Mouse (Mus musculus) heart, postnatal 0 days (tissue): ENCODE measurements around the gene Prrxl1. TPM values are rescaled to one million over a fixed set of nuclear protein-coding genes. Genes with fewer than 3 reads are reported as not detected.

Experiments
- ATAC-seq: fragments of 200-750 bp; cut with Nextera tagmentation; 2 replicates; pipeline ENCODE4 v1.8.0; 2017; ENCODE audit warnings: low read depth, moderate number of reproducible peaks, moderate library complexity; ENCODE audit not compliant: insufficient read depth
- DNase-seq: peaks from one replicate; pipeline ENCODE4 v3.0.0-alpha.2; 2016; ENCODE audit warnings: low spot score
- H3K27ac ChIP-seq: fragments of 300-500 bp; sonication (generic); 2 replicates; pipeline ENCODE4 v1.5.1; 2014; ENCODE audit warnings: low read depth, mild to moderate bottlenecking
- H3K27me3 ChIP-seq: fragments of 300-500 bp; sonication (generic); 2 replicates; pipeline ENCODE4 v1.6.1; 2014; ENCODE audit warnings: low read length, mixed read lengths; ENCODE audit not compliant: control insufficient read depth, insufficient read depth
- H3K36me3 ChIP-seq: fragments of 300-500 bp; sonication (generic); replicated peaks from 2 replicates; pipeline ENCODE4 v1.6.1; 2014; ENCODE audit warnings: low read length, mixed read lengths; ENCODE audit not compliant: control insufficient read depth, insufficient read depth
- H3K4me1 ChIP-seq: fragments of 300-500 bp; sonication (generic); 2 replicates; pipeline ENCODE4 v1.6.1; 2014; ENCODE audit warnings: antibody characterized with exemption; ENCODE audit not compliant: control insufficient read depth, insufficient read depth
- H3K4me2 ChIP-seq: fragments of 300-500 bp; sonication (generic); 2 replicates; pipeline ENCODE4 v1.6.1; 2014; ENCODE audit warnings: low read depth, mild to moderate bottlenecking, low read length, moderate library complexity
- H3K4me3 ChIP-seq: fragments of 300-500 bp; sonication (generic); 2 replicates; pipeline ENCODE4 v1.5.1; 2014; ENCODE audit warnings: low read depth, low read length
- H3K9ac ChIP-seq: fragments of 300-500 bp; sonication (generic); replicated peaks from 2 replicates; pipeline ENCODE4 v1.6.1; 2014; ENCODE audit warnings: low read depth, low read length, mixed read lengths
- H3K9me3 ChIP-seq: fragments of 300-500 bp; sonication (generic); replicated peaks from 2 replicates; pipeline ENCODE4 v1.6.1; 2016; ENCODE audit warnings: low read length; ENCODE audit not compliant: control insufficient read depth
- CTCF ChIP-seq: IDR thresholded peaks from 2 replicates; pipeline ENCODE4 v1.5.1; 2016; ENCODE audit warnings: antibody characterized with exemption, control low read depth, low read depth
- EP300 ChIP-seq: IDR thresholded peaks from 2 replicates; pipeline ENCODE4 v1.6.1; 2016; ENCODE audit warnings: antibody characterized with exemption, low read depth
- whole genome bisulfite sequencing: fragments of 180-500 bp; shearing (Covaris S2); extraction: QIAGEN DNeasy Blood & Tissue Kit; methylation state at CpG from one replicate; pipeline ENCODE4 v1.1.7; 2014; 5-methylcytosine and 5-hydroxymethylcytosine counted together
- polyA plus RNA-seq: library from polyadenylated mRNA; unstranded; fragments of >200 nt; fragmentation: Nextera tagmentation; extraction: Ambion mirVana; gene quantifications from 2 replicates; pipeline ENCODE4 v1.2.1, GENCODE M21; 2015
- total RNA-seq: library from RNA; depleted of rRNA; stranded (reverse); fragments of >200 nt; gene quantifications from 2 replicates; pipeline ENCODE4 v1.2.3, GENCODE M21; 2014; ENCODE audit warnings: low replicate concordance

Prrxl1 gene
- total and polyA plus RNA-seq, 2 experiments from 2014 or later = not detected

DNA sequence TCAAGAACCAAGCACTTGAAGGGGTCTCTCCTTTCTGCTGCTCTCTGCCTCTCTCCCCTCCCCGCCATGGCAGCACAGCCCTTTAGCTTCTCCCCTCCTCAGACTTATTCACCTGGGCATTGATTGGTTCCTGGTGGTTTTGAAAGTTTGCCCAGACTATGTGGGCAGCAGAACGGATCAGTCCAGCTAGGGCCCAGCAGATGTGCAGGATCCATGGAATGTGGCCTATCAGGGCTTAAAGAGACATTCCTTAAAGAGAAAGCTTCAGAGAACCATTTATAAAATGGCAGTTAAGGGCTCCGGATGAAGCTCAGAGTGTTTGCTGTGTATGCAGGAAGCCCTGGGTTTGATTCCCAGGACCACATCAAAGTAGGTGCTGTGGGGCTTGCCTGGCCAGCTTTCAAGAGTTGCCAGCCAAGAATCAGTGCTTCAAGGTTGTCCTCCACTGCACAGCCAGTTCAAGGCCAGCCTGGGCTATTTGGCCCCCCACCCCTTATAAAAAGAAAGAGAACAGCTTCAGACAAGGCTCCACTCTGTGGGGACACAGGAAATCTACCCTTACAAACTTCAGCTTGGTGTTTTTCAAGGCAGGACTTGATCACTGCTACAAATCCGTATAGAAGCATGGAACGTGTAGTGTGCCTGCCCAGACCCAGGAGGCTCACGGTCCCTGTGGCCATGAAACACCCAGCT, 33.8 kb downstream of the Prrxl1 start:
- no peak overlapping the region for H3K9ac ChIP-seq
- WGBS = 75% methylated on average over 6 of the region's 6 CpGs
- DNase-seq (no peak), ATAC-seq (no peak)
- H3K4me1 ChIP-seq = peaks cover 4% of the 10 kb centered on the region; the same call in 1 of the 2 replicates
- no peaks in the 10 kb centered on the region for H3K36me3 ChIP-seq
- no peaks in the 10 kb centered on the region for H3K9me3 ChIP-seq
- TF ChIP-seq CTCF = no peak
- TF ChIP-seq EP300 = no peak
- H3K27me3 ChIP-seq = no peaks in the 10 kb centered on the region
- no peak overlapping the region for H3K4me2 ChIP-seq
- no peak overlapping the region for H3K27ac ChIP-seq
- H3K4me3 ChIP-seq = no peak overlapping the region

DNA sequence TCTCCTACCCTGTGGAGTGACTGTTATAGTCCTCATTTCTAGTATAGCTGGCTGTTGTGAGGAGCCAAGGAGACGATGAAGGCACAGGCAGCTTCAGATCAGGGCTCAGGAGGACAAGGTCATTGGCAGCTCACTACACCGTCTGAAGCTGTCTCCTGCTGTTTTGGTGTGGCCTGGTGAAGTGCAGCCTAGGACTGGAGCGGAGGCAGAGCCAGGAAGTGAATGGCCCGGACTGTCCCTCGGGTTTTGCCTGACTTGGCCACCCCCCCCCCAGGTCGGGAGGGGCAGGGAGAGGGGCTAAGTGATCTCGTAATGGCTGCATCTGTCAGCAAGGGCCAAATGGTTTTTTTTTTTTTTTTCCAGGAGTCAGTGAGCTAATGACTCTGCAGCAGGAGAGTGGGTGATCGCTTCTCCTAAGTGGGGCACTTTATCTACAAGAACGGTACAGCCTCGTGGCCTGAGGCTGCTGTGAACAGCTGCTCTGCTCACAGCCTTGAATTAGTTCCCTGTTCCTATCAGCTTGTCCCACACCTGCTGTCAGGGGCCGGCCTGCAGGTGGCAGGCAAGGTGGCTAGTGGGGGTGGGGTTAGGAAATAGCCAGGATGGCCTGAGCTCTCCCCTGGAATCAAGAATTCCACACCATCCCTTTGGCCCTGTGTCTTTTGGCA, 34.9 kb downstream of the Prrxl1 start:
- Histone ChIP-seq H3K27me3 (no peaks in the 10 kb centered on the region), H3K4me2 (no peak overlapping the region), H3K4me3 (no peak overlapping the region), H3K4me1 (no peaks in the 10 kb centered on the region; the same call in 1 of the 2 replicates), H3K36me3 (no peaks in the 10 kb centered on the region), H3K9me3 (no peaks in the 10 kb centered on the region), H3K27ac (no peak overlapping the region), H3K9ac (no peak overlapping the region)
- ATAC-seq (no peak), DNase-seq (no peak)
- 13% methylated on average over 11 of the region's 11 CpGs for WGBS
- TF ChIP-seq EP300 = no peak
- no peak for TF ChIP-seq CTCF

DNA sequence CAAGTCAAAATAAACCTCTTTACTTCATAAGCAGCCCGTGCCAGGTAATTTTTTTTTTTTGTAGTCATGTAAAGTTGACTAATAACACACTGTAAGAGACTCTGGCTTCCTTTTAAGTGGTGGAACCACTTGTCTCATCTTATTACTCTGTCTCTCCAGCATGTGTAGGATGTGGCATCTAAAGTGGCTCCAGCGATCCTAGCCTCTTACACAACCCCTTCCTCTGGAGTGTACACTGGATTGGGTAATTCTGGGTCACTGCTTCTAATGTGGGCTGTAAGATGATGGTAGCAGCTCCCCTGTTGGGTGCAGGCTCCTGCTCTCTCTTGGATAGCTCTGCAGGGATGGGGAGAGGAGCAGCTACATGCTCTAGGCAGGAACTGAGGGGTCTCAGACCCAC, 39.3 kb downstream of the Prrxl1 start:
- TF ChIP-seq EP300 = no peak
- TF ChIP-seq CTCF = no peak
- Histone ChIP-seq H3K9ac (no peak overlapping the region), H3K27me3 (no peaks in the 10 kb centered on the region), H3K27ac (no peak overlapping the region), H3K4me2 (no peak overlapping the region), H3K4me1 (no peaks in the 10 kb centered on the region; the same call in 1 of the 2 replicates), H3K9me3 (no peaks in the 10 kb centered on the region), H3K36me3 (no peaks in the 10 kb centered on the region), H3K4me3 (no peak overlapping the region)
- DNase-seq (no peak), ATAC-seq (no peak)
- 81% methylated on average over 2 of the region's 2 CpGs for WGBS

GRCm38 (mm10) chr14:32659781-32660180, 60.6 kb downstream of the Prrxl1 start:
- DNase-seq (no peak), ATAC-seq (no peak)
- Histone ChIP-seq H3K36me3 (peaks cover 34% of the 10 kb centered on the region), H3K9ac (no peak overlapping the region), H3K9me3 (no peaks in the 10 kb centered on the region), H3K27ac (no peak overlapping the region), H3K4me3 (no peak overlapping the region), H3K27me3 (no peaks in the 10 kb centered on the region), H3K4me1 (no peaks in the 10 kb centered on the region), H3K4me2 (no peak overlapping the region)
- no peak for TF ChIP-seq EP300
- 80% methylated on average over 9 of the region's 9 CpGs for WGBS

GRCm38 (mm10) chr14:32663099-32663498, 63.9 kb downstream of the Prrxl1 start:
- H3K4me3 ChIP-seq = no peak overlapping the region
- TF ChIP-seq CTCF = no peak
- no peak for TF ChIP-seq EP300
- H3K36me3 ChIP-seq = peaks cover 57% of the 10 kb centered on the region
- H3K27ac ChIP-seq = no peak overlapping the region
- H3K4me1 ChIP-seq = no peaks in the 10 kb centered on the region
- DNase-seq (no peak), ATAC-seq (no peak)
- H3K9me3 ChIP-seq = no peaks in the 10 kb centered on the region
- H3K9ac ChIP-seq = no peak overlapping the region
- WGBS = 76% methylated on average over 6 of the region's 6 CpGs
- H3K4me2 ChIP-seq = no peak overlapping the region
- H3K27me3 ChIP-seq = no peaks in the 10 kb centered on the region
